Mouse (Mus musculus): ENCODE data around the gene Gipc2. TPM values are rescaled to one million over a fixed set of nuclear protein-coding genes. Genes with fewer than 3 reads are reported as not detected.
A peak's percentile ranks its signal among the peaks of the same experiment; 100 is the strongest.
"Not testable (repeated sequence)": the region's sequence is repeated elsewhere in the genome, so short reads cannot be mapped to it uniquely, and the experiment has no call there.

Gipc2 gene
- polyA plus RNA-seq, 1 experiment from 2014 or later = 4.6 TPM

DNA sequence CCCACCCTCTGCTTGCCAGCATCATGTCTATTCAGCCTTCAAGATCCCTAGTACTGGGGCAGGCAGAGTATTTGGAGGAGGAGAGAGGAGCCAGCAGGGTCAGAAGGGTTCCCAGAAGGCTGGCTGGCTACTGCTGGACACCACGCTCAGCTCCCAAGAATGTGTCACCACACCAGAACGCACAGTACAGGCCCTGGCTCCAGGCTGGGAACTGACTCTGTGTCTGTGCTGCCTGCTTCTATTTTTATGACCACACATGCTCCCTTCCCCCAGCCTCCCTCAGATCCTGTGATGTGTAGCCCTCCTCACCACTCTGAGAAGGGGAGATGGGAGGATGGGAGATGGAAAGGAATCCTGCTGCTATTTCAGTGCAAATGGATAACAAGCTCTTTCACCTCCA lies 20.8 kb downstream of the Gipc2 start:
- Histone ChIP-seq H3K4me3 (ENCODE audit: low read depth, low read length) (no peak overlapping the region), H3K4me2 (ENCODE audit: low read depth, low read length) (no peak overlapping the region), H3K9me3 (ENCODE audit: control insufficient read depth, low read length) (no peaks in the 10 kb centered on the region), H3K27ac (replicated peaks; ENCODE audit: low read depth, low read length) (no peak overlapping the region), H3K4me1 (ENCODE audit: control insufficient read depth, insufficient read depth, low read length) (no peaks in the 10 kb centered on the region), H3K9ac (ENCODE audit: low read depth, low read length) (no peak overlapping the region), H3K36me3 (ENCODE audit: control insufficient read depth, insufficient read depth, low read length) (no peaks in the 10 kb centered on the region), H3K27me3 (replicated peaks; ENCODE audit: control insufficient read depth, insufficient read depth, low read length) (no peaks in the 10 kb centered on the region)
- no peak for DNase-seq (ENCODE audit: low spot score)
- peak; percentile 78; the same call in 1 of the 2 replicates for ATAC-seq (ENCODE audit: low read depth)
- 52% methylated on average over 2 of the region's 2 CpGs for WGBS

DNA sequence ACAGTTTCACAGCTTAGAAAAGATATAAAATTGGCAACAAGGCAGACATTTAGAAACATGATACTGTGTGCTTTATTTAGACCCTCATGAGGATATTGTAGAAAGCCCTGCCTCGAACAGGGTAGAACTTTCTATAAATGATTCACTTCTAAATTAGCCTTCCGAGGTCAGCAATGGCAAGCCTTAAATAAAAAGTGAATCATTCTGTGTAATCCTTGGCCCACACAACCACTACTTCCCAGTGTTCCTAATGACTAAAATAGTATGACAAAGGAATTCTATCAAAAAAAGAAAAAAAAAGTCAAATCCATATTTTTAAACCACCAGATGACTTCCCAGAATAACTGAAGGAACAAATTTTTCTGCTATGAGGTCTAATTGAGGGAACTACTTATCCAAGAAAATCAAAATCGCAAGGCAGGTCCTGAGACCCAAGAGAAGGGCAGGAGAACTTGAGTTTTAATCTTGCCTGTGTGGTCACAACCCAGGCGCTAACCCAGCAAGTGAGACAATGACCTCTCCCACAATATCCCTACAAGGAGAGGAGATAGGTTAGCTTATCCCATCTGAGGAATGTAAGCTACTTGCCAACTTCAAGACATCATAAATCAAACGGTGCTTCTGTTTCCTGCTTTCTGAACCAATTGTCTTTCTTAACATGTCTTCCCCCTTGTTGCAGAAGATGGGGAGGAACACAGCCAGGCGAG lies 22.9 kb downstream of the Gipc2 start:
- no peak overlapping the region for H3K9ac ChIP-seq (ENCODE audit: low read depth, low read length)
- no peak overlapping the region for H3K4me2 ChIP-seq (ENCODE audit: low read depth, low read length)
- H3K4me3 ChIP-seq (ENCODE audit: low read depth, low read length) = no peak overlapping the region
- no peaks in the 10 kb centered on the region for H3K9me3 ChIP-seq (ENCODE audit: control insufficient read depth, low read length)
- WGBS = 63% methylated on average over 6 of the region's 6 CpGs
- no peak for DNase-seq (ENCODE audit: low spot score)
- no peaks in the 10 kb centered on the region for H3K4me1 ChIP-seq (ENCODE audit: control insufficient read depth, insufficient read depth, low read length)
- H3K27me3 ChIP-seq (replicated peaks; ENCODE audit: control insufficient read depth, insufficient read depth, low read length) = no peaks in the 10 kb centered on the region
- no peaks in the 10 kb centered on the region for H3K36me3 ChIP-seq (ENCODE audit: control insufficient read depth, insufficient read depth, low read length)
- no peak overlapping the region for H3K27ac ChIP-seq (replicated peaks; ENCODE audit: low read depth, low read length)
- no peak for ATAC-seq (ENCODE audit: low read depth)

DNA sequence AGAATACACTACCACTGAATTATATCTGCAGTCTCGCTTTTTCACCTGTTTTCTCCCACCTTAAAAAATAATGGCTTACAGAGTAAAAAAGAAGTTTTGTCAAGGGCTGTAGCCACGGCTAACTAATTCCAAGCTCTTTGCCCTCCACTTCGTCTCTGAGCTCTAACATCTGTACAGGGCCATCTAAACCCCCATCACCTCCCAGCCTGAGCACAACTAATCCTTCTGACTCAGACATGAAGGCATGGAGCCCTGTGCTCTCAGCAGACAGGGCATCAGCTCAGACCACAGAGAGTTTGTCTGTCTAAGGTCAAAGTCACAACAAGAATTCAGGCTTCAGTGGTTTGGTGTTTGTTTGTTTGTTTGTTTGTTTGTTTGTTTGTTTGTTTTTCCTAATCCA lies 23.9 kb downstream of the Gipc2 start:
- no peaks in the 10 kb centered on the region for H3K27me3 ChIP-seq (replicated peaks; ENCODE audit: control insufficient read depth, insufficient read depth, low read length)
- no peak for ATAC-seq (ENCODE audit: low read depth)
- no peak overlapping the region for H3K4me3 ChIP-seq (ENCODE audit: low read depth, low read length)
- WGBS = 62% methylated on average over 3 of the region's 3 CpGs
- no peak for DNase-seq (ENCODE audit: low spot score)
- no peak overlapping the region for H3K4me2 ChIP-seq (ENCODE audit: low read depth, low read length)
- H3K36me3 ChIP-seq (ENCODE audit: control insufficient read depth, insufficient read depth, low read length) = no peaks in the 10 kb centered on the region
- no peak overlapping the region for H3K27ac ChIP-seq (replicated peaks; ENCODE audit: low read depth, low read length)
- no peak overlapping the region for H3K9ac ChIP-seq (ENCODE audit: low read depth, low read length)
- H3K9me3 ChIP-seq (ENCODE audit: control insufficient read depth, low read length) = no peaks in the 10 kb centered on the region
- H3K4me1 ChIP-seq (ENCODE audit: control insufficient read depth, insufficient read depth, low read length) = no peaks in the 10 kb centered on the region

DNA sequence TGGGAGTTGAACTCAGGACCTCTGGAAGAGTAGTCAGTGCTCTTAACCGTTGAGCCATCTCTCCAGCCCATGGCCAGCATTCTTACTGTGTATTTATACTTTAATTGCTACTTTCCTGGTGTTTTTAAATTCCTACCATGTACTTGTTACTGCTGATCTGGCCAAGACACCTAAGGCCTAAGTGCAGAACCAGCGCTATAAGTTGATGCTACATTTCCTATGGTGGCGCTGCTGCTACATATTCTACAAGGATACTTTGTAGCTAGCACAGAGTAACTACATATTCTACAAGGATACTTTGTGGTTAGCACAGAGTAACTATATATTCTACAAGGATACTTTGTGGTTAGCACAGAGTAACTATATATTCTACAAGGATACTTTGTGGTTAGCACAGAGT lies 26.7 kb downstream of the Gipc2 start:
- H3K27me3 ChIP-seq (replicated peaks; ENCODE audit: control insufficient read depth, insufficient read depth, low read length); ATAC-seq (ENCODE audit: low read depth); H3K27ac ChIP-seq (replicated peaks; ENCODE audit: low read depth, low read length); DNase-seq (ENCODE audit: low spot score); H3K4me3 ChIP-seq (ENCODE audit: low read depth, low read length); H3K4me2 ChIP-seq (ENCODE audit: low read depth, low read length); H3K36me3 ChIP-seq (ENCODE audit: control insufficient read depth, insufficient read depth, low read length); H3K9me3 ChIP-seq (ENCODE audit: control insufficient read depth, low read length); H3K4me1 ChIP-seq (ENCODE audit: control insufficient read depth, insufficient read depth, low read length); H3K9ac ChIP-seq (ENCODE audit: low read depth, low read length): not testable (repeated sequence)
- WGBS = 89% methylated on average over 3 of the region's 3 CpGs

DNA sequence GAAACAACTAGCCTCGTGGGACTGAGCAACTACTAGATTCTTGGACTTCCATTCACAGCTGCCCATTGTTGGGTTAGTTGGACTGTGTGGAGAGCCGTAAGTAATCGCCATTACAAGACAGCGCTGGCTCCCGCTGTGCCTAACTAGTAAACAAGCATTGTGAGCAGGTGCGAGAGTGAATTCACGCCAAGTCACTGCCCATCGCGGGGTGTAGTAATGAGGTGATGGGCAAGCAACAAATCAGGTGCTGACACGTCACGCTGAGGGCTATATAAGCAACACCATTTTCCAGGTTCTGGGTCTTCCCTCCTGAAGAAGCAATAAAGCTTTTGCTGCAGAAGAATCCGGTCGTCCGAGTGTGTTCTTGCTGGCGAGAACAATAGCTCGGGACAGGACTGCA lies 29.9 kb downstream of the Gipc2 start:
- H3K36me3 ChIP-seq (ENCODE audit: control insufficient read depth, insufficient read depth, low read length); H3K27ac ChIP-seq (replicated peaks; ENCODE audit: low read depth, low read length); H3K9me3 ChIP-seq (ENCODE audit: control insufficient read depth, low read length); H3K4me1 ChIP-seq (ENCODE audit: control insufficient read depth, insufficient read depth, low read length); H3K4me3 ChIP-seq (ENCODE audit: low read depth, low read length); H3K4me2 ChIP-seq (ENCODE audit: low read depth, low read length); DNase-seq (ENCODE audit: low spot score); H3K27me3 ChIP-seq (replicated peaks; ENCODE audit: control insufficient read depth, insufficient read depth, low read length); ATAC-seq (ENCODE audit: low read depth); H3K9ac ChIP-seq (ENCODE audit: low read depth, low read length): not testable (repeated sequence)
- WGBS = 87% methylated on average over 16 of the region's 16 CpGs

DNA sequence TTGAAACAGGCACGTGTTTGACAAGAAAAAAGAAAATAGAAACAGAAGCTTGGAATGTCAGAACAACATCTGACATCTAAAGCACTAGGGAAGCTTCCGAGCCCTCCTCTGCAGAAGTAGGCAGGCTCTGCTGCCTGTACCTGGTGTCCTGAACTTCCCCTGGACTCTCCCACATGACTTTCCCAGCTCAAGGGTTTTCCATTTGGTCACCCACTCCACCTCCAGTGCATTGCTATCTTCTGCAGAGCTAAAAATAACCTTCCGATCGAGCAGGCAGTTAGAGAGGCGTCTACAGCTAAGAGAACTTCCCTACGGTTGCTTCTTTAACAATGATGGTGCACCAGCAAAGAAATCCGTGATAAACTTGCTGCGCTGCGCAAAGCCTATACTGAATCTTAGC lies 32.4 kb downstream of the Gipc2 start:
- no peaks in the 10 kb centered on the region for H3K4me1 ChIP-seq (ENCODE audit: control insufficient read depth, insufficient read depth, low read length)
- H3K4me3 ChIP-seq (ENCODE audit: low read depth, low read length) = no peak overlapping the region
- no peaks in the 10 kb centered on the region for H3K36me3 ChIP-seq (ENCODE audit: control insufficient read depth, insufficient read depth, low read length)
- no peak overlapping the region for H3K4me2 ChIP-seq (ENCODE audit: low read depth, low read length)
- no peaks in the 10 kb centered on the region for H3K27me3 ChIP-seq (replicated peaks; ENCODE audit: control insufficient read depth, insufficient read depth, low read length)
- WGBS = 70% methylated on average over 9 of the region's 9 CpGs
- H3K9ac ChIP-seq (ENCODE audit: low read depth, low read length) = no peak overlapping the region
- DNase-seq (ENCODE audit: low spot score) = no peak
- ATAC-seq (ENCODE audit: low read depth) = no peak
- no peaks in the 10 kb centered on the region for H3K9me3 ChIP-seq (ENCODE audit: control insufficient read depth, low read length)
- no peak overlapping the region for H3K27ac ChIP-seq (replicated peaks; ENCODE audit: low read depth, low read length)

DNA sequence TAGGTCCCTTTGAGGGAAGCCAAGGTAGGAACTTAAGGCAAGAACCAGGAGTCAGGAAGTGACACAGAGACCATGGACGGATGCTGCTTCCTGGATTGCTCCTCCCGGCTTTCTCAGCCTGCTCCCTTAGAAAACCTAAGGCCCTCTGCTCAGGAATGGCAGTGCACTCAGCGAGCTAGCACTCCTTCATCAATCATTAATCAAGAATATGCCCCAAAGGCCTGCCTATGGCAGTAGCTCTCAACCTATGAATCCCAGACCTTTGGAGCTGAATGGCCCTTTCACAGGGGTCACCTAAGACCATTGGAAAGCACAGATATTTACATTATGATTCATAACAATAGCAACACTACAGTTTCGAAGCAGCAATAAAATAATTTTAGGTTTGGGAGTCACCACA lies 35.1 kb downstream of the Gipc2 start:
- ATAC-seq (ENCODE audit: low read depth) (no peak), DNase-seq (ENCODE audit: low spot score) (no peak)
- Histone ChIP-seq H3K4me2 (ENCODE audit: low read depth, low read length) (no peak overlapping the region), H3K9ac (ENCODE audit: low read depth, low read length) (no peak overlapping the region), H3K9me3 (ENCODE audit: control insufficient read depth, low read length) (no peaks in the 10 kb centered on the region), H3K4me3 (ENCODE audit: low read depth, low read length) (no peak overlapping the region), H3K36me3 (ENCODE audit: control insufficient read depth, insufficient read depth, low read length) (no peaks in the 10 kb centered on the region), H3K27ac (replicated peaks; ENCODE audit: low read depth, low read length) (no peak overlapping the region), H3K4me1 (ENCODE audit: control insufficient read depth, insufficient read depth, low read length) (no peaks in the 10 kb centered on the region), H3K27me3 (replicated peaks; ENCODE audit: control insufficient read depth, insufficient read depth, low read length) (no peaks in the 10 kb centered on the region)
- 75% methylated on average over 4 of the region's 4 CpGs for WGBS

DNA sequence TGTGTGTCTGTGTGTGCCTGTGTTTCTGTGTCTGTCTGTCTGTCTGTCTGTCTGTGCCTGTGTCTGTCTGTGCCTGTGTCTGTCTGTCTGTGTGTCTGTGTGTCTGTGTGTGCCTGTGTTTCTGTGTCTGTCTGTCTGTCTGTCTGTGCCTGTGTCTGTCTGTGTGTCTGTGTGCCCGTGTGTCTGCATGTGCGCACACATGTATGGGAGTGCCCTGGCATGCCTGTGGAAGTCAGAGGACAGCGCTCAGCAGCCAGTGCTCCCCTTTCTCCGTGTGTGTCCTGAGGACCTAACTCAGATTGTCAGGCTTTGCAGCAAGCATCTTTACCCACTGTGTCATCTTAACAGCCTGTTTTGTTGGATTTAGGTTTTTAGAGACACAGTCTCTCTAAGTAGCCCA lies 36.6 kb downstream of the Gipc2 start:
- H3K9ac ChIP-seq (ENCODE audit: low read depth, low read length); DNase-seq (ENCODE audit: low spot score); H3K27me3 ChIP-seq (replicated peaks; ENCODE audit: control insufficient read depth, insufficient read depth, low read length); H3K4me1 ChIP-seq (ENCODE audit: control insufficient read depth, insufficient read depth, low read length); H3K27ac ChIP-seq (replicated peaks; ENCODE audit: low read depth, low read length); H3K4me2 ChIP-seq (ENCODE audit: low read depth, low read length); H3K4me3 ChIP-seq (ENCODE audit: low read depth, low read length); ATAC-seq (ENCODE audit: low read depth); H3K36me3 ChIP-seq (ENCODE audit: control insufficient read depth, insufficient read depth, low read length); H3K9me3 ChIP-seq (ENCODE audit: control insufficient read depth, low read length): not testable (repeated sequence)
- WGBS = 82% methylated on average over 4 of the region's 4 CpGs

DNA sequence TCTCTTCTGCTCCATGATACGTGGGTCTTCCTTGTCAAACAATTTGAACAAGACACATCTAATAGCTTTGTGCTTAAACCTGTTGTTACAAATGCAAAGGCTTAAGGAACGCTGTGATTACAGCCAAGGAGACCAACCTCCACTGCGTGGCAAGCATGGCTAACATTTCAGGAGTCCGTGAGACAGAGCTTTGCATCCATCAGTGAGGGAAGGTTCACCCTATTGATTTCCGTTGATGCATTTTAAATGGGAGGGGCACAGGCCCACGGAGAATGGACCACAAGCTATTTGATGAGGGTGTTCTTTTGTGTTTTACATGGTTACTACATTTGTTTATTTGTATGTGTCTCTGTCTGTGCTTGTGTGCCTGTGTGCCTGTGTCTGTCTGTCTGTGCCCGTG lies 37.4 kb downstream of the Gipc2 start:
- ATAC-seq (ENCODE audit: low read depth) (no peak), DNase-seq (ENCODE audit: low spot score) (no peak)
- Histone ChIP-seq H3K4me1 (ENCODE audit: control insufficient read depth, insufficient read depth, low read length) (no peaks in the 10 kb centered on the region), H3K4me2 (ENCODE audit: low read depth, low read length) (no peak overlapping the region), H3K27ac (replicated peaks; ENCODE audit: low read depth, low read length) (no peak overlapping the region), H3K36me3 (ENCODE audit: control insufficient read depth, insufficient read depth, low read length) (no peaks in the 10 kb centered on the region), H3K4me3 (ENCODE audit: low read depth, low read length) (no peak overlapping the region), H3K27me3 (replicated peaks; ENCODE audit: control insufficient read depth, insufficient read depth, low read length) (no peaks in the 10 kb centered on the region), H3K9ac (ENCODE audit: low read depth, low read length) (no peak overlapping the region), H3K9me3 (ENCODE audit: control insufficient read depth, low read length) (no peaks in the 10 kb centered on the region)
- WGBS = 70% methylated on average over 7 of the region's 7 CpGs

Data from embryonic facial prominence, embryonic 14.5 days (tissue).